Mouse (Mus musculus) liver, embryonic 14.5 days (tissue): ENCODE data around the gene Lrmda.

ENCODE experiments used
- CTCF ChIP-seq: IDR thresholded peaks from 2 replicates; pipeline ENCODE4 v1.5.1; 2016; ENCODE audit warnings: antibody characterized with exemption, low read depth, control low read depth
- EP300 ChIP-seq: IDR thresholded peaks from 2 replicates; pipeline ENCODE4 v1.6.1; 2016; ENCODE audit warnings: antibody characterized with exemption, low read depth

DNA sequence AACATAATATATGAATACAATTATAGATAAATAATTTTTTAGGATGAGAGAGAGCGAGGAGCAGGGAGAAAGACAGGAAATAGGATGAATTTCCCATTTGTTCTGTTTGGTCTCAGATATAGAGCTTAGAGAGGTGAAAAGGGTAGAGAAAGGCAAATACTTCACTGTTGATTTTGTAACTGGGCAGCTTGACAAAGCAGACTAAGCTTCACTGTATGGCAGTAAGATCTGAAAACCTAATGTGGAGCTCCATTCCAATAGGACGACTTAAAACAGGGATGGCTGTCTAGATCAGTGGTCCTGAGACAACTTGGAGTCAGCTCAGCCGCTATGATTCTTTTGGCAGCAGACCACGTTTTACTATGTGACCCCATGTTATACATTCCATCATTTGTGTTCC lies 566.8 kb downstream of the Lrmda start:
- TF ChIP-seq CTCF (no peak), EP300 (no peak)
